Mouse (Mus musculus): ENCODE measurements around the gene Dcun1d2.

- no peak for TF ChIP-seq CTCF (IDR thresholded peaks at IDR 0.05; ENCODE audit: low read depth)
- TF ChIP-seq EP300 (IDR thresholded peaks at IDR 0.05; ENCODE audit: low read depth), result peak; percentile 30; the same call in 1 of the 2 replicates
Measured at GRCm38 (mm10) chr8:13240691-13241090, 47.2 kb downstream of the Dcun1d2 start.
